Mouse (Mus musculus): ENCODE results near the gene 1110051M20Rik.

The 1110051M20Rik gene

DNA sequence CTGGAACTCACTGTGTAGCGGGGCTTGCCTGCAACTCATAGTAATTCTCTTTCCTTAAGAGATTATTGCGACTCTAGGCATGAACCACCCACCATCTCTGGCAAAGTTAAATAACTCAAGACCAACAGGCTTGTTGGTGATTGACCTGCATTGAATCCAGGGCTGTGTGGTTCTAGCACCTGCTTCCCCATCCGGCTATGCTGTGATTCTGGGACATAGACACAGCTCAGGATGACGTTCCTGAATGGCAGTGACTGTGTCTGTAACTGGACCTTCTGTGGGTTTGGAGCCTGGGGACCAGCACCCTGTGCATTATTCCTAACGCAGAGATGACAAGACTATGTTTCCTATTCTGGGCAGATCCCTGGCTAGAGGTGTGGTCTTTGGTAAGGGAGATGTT is 148.6 kb downstream of the 1110051M20Rik start:
- no peak for DNase-seq

DNA sequence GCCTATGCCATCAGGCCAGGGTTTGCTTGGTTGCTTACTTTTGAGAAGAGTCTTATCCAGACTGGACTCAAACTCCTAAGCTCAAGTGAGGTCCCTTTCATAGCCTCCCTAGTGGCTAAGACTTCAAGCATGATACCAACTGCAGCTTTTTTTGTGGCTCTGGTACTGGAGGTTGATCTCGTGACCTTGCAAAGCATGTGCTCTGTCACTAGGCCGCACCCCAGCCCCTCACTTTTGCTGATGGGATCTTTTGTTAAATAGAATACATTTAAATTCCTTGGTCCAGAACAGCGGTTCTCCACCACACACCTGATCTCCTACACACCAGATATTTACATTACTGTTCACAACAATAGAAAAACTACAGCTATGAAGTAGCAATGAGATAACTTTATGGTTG is 150.3 kb downstream of the 1110051M20Rik start:
- DNase-seq: no peak

DNA sequence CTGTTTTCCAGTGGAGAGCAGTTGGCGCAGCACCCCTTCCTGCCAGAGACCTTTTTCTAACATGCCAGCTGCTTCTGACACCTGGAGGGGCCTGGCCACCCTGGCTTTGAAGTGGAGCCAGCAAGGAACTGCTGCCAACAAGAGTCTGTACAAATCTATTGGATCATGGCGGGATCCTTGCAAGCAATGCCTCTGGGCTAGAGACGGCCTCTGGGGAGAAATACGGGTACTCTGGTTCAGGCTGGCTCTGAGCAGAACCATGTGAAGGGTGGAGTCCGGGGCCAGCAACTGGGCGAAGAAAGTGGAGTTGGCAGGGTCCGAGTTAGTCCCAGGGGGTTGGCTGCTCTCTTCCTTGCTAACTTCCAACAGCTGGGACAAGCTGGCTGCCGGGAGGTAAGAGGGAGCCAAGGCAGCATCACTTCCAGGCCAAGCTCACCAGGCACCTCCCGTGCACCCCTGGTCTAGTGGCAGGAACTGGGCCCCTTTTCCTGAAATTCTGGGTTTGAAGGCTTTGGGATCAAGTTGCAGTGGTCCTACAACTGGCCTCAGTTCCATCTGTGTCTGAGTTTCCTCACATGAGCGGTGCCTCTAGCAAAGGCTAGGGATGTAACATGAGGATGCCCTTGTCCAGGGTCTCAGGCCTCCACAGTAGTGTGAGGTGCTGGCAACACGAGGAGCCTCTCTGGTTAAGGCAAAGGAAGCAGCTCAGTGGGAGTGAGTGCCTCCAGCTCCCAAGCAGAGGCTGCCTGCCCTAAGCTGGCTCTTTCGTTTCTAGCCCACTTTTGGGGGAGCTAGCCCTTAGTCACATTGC is 153.1 kb downstream of the 1110051M20Rik start:
- peak in 1 of 2 experiments; percentile 11 for DNase-seq

DNA sequence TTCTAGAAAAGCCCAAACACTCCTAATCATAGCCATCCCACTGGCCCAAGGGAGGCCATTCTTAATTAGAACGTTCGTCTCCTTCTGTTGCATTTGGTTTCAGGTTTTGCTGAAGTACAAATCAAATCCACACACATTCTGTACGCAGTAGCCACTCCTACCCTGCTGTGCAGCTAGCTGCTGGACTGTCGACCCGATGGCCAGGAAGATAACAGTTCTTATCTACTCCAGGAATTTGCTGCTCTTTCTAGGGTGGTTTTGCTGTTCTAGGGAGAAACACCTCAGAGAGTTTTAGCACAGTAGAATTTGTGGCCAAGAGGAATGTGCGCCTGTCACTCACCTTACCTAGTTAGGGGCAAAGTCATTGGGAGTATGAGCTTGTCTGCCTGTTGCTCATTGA is 156.9 kb downstream of the 1110051M20Rik start:
- no peak for DNase-seq

DNA sequence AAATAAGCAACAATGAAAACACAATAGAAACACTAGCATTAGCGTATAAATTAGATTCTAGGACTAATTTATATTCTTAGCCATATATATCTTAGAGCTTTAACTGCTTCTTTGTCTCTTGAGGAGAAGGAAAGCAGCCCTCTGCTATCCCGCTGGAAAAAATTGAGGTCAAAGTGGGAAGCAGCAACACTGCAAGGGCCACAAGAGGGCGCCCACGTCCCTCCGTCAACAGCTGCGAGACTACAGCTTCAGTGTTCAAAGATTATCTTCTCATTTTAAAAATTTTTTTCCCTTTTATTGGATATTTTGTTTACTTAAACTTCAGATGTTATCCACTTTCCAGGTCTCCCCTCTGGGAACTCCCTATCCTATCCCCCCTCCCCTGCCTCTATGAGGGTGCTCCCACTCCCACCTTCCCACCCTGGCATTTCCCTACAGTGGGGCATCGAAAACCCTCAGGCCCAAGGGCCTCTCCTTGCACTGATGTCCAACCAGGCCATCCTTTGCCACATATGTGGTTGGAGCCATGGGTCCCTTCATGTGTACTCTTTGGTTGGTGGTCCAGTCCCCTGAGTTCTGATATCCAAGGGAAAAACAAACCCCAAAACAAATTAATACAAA is 158.5 kb downstream of the 1110051M20Rik start:
- DNase-seq: peak; percentile 84 to 90

DNA sequence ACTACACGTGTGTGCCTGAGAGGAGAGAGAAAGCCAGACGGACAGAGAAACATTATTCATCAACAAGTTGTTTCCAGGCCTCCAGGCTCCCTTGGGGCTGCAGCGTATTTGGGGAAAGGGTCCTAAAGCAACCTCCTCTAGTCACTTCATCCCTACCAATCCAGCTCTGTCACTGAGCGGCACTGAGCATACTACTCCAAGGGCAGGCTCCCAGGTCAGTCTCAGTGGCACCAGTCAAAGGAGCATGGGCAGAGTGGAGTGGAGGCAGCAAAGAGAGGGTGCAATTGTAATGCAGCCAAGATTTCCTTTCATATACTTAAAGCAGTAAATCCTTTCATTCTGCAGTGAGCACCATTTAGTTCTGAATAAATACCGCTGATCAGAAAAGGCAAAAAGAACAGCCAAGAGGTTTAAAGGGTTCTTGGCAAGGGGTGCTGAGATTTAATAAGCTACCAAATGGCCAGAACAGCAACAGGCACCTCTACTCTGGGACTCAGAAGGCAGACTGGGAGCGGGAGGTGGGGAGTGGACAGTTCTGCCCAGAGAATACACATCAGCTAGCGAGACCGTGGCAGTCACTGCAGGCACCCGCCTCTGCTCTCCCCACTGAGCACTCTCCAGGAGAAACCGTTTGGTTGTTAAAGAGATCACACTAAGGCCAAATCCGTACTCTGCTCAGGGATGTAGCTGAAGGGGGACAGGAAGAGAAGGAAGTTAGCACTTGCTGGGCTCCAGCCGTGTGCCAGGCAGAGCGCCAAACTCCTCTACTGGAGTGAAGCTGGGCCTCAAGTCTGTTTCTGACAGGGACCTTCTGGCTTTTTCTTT is 159.9 kb downstream of the 1110051M20Rik start:
- DNase-seq: peak; percentile 82

DNA sequence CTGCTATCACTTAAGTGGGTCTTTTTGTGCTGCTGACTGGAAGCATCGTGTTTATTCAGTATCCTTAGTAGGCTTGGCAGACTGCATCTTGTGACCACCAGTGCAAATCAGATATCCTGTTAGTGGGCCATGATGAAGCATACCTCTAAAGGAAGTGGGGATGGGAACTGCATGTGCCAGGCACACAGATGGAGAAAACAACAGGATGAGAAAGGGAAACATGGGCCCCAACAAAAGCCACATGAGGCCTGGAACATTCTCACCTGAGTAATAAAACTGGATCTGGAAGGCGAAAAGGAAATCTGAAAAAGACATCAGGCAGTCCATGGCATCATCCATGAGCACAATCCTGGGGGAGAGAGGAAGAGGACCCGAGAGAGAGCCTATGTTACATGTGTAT is 160.5 kb downstream of the 1110051M20Rik start:
- peak in 1 of 2 experiments; percentile 34 for DNase-seq

DNA sequence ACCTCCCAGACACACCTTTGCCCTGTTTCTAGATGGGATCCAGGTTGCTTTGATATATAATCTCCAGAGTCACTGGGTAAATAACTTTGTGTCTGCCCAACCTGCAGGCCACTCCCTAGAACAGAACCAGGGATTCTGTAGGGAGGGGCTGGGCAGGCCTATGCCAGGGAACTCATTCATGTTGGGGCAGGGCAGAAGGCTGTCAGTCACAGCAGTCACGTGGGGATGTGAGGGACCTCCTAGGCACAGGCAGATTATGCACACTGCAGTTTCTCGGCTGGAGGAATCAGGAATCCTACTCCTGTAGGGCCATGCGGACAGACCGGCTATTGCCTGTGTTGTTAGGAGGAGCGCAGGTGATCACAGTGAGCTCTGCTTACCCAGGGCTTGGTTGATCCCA is 163.1 kb downstream of the 1110051M20Rik start:
- DNase-seq: no peak

DNA sequence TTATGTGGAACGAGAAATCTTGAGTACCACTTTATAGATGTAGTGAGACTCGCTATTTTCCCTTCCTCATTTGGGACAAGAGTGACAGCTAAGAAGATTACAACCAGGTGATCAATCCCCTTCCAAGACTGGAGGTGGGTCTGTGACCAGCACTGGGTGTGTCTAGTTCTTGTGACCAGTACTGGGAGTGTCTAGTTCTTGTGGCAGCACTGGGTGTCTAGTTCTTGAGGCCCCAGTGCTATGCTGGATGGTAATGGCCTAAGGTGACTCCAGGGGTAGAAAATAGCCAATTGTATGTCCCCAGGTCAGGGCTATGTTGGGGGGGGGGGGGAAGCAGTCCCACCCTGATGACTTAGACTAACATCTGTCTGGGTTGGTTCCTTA is 165.1 kb downstream of the 1110051M20Rik start:
- no peak for DNase-seq

DNA sequence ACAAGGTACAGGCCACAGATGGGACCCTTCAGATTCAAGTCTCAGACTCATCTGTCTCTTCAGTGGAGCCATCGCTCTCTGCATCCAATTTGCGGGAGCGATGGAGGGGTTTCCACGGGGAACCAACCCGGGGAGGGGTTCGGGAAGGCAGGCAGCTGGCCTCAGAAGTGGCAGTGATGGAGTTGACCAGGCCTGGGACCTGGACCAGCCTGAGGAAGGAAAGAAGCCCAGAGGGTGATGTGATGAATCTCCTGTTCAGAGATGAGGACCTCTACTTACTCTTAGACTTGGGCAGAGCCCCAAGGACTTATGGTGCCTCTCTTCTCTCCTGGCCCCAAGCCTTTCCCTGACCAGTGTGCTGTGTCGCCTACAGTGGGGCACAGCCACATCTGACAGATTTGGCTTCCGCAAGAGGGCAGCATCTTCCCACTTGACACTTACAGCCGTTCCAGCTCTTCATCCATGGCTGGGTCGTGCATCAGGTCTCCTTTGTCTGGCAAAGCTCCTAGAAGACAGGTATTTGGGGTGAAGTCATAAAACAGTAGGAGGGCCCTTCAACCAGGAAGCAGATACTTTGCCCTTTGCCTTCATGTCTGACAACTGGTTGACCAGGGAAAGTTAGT is 165.6 kb downstream of the 1110051M20Rik start:
- peak; percentile 68 to 73 for DNase-seq

DNA sequence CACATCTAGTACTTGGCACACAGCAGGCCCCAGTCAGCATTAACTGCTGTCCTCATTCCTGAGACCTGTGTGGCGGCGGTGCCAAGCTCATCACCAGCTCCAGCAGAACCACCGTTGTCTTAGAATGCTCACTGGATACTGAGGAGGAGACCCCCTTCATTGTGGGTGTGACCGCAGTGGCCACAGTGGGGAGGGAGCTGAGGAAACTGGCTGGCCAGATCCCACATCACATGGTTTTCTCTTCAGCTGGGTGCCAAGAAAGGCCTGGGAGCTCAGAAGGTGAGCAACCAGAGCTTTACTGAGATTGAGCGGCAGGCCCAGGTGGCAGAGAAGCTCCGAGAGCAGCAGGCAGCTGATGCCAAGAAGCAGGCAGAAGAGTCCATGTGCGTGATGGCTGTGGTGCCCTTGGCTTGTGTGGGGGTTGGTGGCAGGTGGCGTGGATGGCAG is 174.8 kb downstream of the 1110051M20Rik start:
- DNase-seq: peak; percentile 74 to 85

DNA sequence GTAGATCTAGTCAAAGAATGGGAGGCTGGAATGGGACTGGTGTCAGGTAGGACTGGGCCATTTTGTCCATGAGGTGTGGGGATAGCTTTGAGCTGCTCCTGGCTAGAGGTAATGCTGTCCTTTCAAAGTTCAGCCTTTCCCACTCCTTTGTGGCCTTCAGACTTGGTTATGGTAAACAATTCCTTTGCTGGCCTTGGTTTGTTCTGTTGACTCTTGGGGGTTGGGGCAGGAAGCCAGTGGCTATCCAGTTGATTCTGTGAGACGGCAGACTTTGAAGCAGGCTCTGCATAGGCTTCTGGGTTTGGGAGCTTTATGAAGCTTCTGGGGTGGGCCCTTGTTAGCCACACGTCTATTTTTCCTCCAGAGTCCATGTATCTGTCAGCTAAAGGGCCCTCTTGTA is 175.8 kb downstream of the 1110051M20Rik start:
- DNase-seq: peak in 1 of 2 experiments; percentile 12

DNA sequence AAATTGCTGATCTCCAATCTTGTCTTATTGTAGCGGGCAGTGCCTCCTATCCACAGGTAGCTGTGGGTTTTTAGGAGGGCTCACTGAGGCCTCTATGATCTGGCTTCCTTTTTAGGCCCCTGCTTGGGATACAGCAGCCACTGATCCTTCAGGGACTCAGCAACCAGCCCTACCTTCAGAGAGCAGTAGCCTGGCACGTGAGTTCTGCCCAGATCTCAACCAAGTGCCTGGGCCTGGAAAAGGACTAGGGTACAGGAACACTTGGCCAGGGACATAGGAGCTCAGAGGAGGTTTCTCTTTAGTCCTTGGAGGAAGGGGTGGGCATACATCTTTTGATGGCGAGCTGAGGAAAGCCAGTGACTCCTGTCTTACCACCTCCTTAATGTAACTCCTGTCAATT is 176.5 kb downstream of the 1110051M20Rik start:
- no peak for DNase-seq

DNA sequence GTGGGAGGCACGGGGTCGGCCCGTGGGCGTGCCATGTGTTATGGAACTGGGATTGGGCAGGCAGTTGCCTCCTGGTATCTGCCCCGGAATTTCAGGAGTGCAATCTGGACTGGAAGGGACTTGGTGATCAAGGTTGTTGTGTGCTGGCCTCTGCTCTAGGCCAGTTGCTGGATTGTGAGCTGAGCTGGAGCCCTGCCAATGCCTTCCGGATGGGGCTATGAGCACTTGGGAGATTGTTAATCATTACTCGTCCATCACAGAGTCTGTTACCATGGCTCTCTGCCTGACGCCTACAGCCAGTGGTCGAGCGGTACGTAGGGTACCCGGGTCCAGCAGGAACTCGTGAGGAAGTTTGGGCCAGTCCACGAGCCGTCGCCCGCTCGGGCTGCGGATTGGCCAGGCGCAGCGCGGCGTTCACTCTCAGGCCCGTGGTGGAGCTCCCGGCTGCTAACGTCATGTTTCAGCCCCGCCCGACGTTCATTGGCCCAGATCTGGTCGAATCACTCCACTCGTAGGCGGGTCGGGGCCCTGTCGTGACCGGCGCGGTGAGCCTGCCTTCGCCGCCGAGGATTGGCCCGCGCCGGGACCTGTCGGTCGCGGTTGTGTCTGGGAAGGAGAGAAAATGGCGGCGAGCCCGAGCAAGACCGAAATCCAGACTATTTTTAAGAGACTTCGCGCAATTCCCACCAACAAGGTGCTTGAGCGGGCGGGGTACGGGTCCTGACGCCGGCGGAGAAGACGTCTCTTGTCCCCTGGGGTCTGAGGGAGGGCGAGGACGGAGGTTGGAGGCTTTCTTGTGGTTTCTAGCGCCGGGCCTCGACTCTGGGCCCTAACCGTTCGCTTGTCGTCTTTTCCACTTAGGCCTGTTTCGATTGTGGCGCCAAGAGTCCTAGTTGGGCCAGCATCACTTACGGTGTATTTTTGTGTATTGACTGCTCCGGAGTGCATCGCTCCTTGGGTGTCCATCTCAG is 179.5 kb downstream of the 1110051M20Rik start, which contains the start of gene Arfgap2:
Gene Arfgap2, plus strand, starts transcription at position 264 of the 971 bp plus-strand sequence.
- peak; percentile 98 to 99 for DNase-seq

DNA sequence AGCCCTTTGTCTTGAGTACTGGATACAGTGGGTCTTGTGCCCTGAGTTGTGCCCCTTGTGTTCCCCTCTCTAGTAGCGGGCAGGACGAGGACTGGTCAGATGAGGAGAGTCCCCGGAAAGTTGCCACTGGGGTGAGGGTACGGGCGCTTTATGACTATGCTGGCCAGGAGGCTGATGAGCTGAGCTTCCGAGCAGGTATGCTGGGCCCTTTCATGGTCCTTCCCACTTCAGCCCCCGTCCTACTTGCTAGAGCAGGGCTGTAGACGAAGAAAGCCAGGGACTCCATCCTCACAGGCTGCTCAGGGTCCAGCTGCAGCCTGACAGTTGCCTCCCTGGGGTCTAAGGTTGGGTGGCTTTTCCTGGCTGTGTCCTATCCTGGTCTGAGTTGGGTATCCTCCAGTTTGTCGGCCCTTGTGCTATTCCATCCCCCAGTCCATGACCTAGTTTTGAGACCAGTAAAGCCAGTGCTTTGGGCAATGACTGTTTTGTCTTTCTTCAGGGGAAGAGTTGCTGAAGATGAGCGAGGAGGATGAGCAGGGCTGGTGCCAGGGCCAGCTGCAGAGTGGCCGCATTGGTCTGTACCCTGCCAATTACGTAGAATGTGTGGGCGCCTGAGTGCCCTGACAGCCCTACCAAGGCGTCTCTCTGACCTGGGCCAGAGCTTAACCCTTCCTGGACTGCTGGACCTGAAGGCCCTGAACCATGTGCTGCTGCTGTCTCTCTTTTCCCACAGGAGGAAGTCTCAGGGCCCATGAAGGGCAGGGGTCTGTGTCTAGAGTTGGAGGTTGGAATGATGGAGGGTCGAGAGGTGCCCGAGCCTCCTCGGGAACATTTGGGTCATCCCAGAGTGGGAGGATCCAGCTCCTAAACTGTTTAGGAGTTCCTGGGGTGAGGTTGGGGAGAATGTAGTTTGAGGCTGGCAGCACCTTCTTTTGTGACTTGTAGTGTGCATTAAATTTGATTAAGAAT is 180.5 kb downstream of the 1110051M20Rik start:
- DNase-seq: peak in 1 of 2 experiments; percentile 15

DNA sequence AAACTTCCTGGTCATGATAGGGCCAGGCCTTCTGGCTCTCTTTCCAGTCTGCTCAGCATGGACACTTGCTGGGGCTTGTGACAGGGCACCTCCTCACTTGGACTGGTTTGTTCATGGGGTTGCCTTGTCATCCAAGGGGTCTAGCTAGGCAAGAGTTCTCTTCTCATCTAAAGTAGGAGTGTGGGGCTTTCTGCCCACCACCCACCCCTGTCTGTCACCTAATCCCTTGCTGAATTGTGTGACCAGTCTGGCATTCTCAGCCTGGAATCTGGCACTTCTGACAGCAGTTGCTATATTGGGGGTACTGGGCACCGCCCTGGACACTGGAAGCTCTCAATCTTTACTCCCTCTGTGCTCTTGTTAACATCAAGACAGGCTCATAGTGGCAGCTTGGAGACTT is 185.0 kb downstream of the 1110051M20Rik start:
- DNase-seq: peak in 1 of 2 experiments; percentile 25

DNA sequence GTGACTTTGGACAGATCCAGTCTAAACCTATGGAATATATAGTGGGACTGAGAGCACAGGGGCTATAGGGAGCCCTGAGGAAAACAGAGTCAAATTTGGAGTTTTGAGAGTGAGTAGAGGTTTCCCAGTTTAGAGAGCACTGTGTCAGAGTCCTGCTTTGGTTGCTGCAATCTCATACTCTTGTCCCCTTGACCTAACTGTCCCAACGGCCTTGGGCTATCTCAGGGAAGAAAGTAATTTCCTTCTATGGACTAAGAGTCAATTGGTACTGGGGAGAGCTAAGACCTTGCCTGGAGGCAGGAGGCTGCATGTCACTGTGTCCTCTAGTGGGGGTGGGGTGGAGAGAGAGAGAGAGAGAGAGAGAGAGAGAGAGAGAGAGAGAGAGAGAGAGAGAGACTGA is 185.7 kb downstream of the 1110051M20Rik start:
- DNase-seq: no peak

DNA sequence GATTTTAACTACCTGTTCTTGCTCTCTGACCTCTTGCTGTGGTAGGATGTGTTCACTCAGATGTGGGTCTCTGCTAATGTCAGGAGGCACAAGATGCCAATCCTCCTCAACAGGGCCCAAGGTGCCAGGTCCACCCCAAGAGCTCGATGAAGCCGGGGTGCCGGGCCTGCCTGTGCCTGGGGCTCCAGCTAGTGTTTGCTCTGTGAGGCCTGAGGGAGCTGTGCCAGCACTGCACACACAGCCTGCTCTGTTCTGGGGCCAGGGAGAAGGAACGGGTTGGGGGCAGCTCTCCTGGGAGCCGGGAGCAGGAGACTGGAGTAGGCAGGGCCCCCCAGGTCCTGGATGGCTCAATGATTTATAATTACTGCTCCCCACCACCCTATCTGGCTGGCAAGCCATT is 186.4 kb downstream of the 1110051M20Rik start:
- DNase-seq: peak; percentile 62 to 67

DNA sequence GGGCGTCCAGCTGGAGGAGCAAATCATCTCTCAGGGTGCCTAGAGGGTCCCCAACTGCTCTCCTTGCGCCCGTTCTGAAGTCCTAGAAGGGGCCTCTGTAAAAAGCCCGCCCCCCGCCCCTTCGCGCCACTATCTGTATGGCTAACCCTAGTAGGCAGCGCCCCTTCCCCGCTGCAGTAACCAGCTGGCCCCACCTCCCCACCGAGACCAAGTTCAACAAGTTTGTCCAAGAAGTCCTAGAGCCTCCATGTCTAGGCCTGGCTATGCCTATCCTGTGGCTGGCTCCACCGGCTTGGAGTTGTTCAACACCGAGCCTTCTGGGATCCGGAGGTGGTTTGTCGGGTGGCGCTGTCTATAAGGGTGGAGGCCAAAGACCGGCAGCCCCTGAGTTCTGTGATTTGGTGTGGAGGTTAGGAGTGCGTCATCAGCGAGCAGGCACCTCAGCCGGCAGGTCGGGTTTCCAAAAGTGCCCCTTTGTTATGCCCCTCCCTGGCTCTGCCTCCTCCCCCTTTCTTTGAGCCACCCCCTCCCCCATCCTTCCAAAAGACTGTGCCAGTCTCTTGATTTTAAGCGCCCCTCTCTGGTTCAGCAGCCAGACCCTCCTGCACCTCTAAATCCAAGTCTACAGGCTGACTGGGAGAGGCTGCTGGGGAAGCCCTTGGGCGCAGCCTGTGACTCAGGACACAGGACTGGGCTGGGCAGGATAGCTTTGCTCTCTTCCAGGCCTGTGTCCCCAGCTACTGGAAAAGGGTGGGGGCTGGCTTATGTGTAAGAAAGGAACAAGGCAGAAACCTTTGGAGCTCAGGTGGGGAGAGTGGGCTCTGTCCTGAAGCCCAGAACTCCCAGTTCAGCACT is 187.2 kb downstream of the 1110051M20Rik start:
- DNase-seq: peak; percentile 62 to 64
